Mouse (Mus musculus) liver, adult 2 months (tissue): ENCODE results near the gene Osbpl10. TPM values are rescaled to one million over a fixed set of nuclear protein-coding genes. Genes with fewer than 3 reads are reported as not detected.
A peak's percentile ranks its signal among the peaks of the same experiment; 100 is the strongest.

Experiments
- DNase-seq: peaks from one replicate; pipeline ENCODE4 v3.0.0-alpha.2; 2011; ENCODE audit warnings: low read depth, low spot score; ENCODE audit errors: extremely low read depth
- H3K27ac ChIP-seq: fragments of 200-500 bp; replicated peaks from 2 replicates; pipeline ENCODE4 v1.5.1; 2012; ENCODE audit warnings: low read depth, mild to moderate bottlenecking, control low read depth, inconsistent platforms, low read length; ENCODE audit not compliant: insufficient read depth
- H3K27me3 ChIP-seq: fragments of 200-500 bp; 2 replicates; pipeline ENCODE4 v1.6.1; 2012; ENCODE audit warnings: mild to moderate bottlenecking, moderate library complexity, low read length, inconsistent platforms; ENCODE audit not compliant: control insufficient read depth, insufficient read depth
- H3K36me3 ChIP-seq: fragments of 200-500 bp; 2 replicates; pipeline ENCODE4 v1.6.1; 2012; ENCODE audit warnings: low read length, inconsistent platforms; ENCODE audit not compliant: control insufficient read depth, insufficient read depth
- H3K4me1 ChIP-seq: fragments of 200-500 bp; 2 replicates; pipeline ENCODE4 v1.6.1; 2011; ENCODE audit warnings: low read length; ENCODE audit not compliant: control insufficient read depth, insufficient read depth
- H3K4me3 ChIP-seq: fragments of 200-500 bp; 2 replicates; pipeline ENCODE4 v1.5.1; 2011; ENCODE audit warnings: low read depth, mild to moderate bottlenecking, control low read depth, low read length, moderate library complexity; ENCODE audit not compliant: insufficient read depth
- H3K79me2 ChIP-seq: fragments of 200-500 bp; 2 replicates; pipeline ENCODE4 v1.6.1; 2012; ENCODE audit warnings: inconsistent platforms, mild to moderate bottlenecking, low read length, moderate library complexity; ENCODE audit not compliant: control insufficient read depth, insufficient read depth
- H3K9ac ChIP-seq: fragments of 200-500 bp; 2 replicates; pipeline ENCODE4 v1.6.1; 2012; ENCODE audit warnings: low read depth, mild to moderate bottlenecking, control low read depth, inconsistent platforms, low read length
- CTCF ChIP-seq: fragments of 200-500 bp; IDR thresholded peaks from 2 replicates; pipeline ENCODE4 v1.5.1; 2011; ENCODE audit warnings: low read depth, low read length, control low read depth
- POLR2A ChIP-seq: fragments of 200-500 bp; IDR thresholded peaks from 2 replicates; pipeline ENCODE4 v1.6.1; 2011; ENCODE audit warnings: low read length, control low read depth; ENCODE audit not compliant: insufficient read depth; ENCODE audit errors: extremely low read depth
- WGBS: fragments of 180-500 bp; shearing (Covaris S2); methylation state at CpG from one replicate; pipeline ENCODE4 v1.1.7; 2018; 5-methylcytosine and 5-hydroxymethylcytosine counted together
- polyA plus RNA-seq: library from polyadenylated mRNA; depleted of rRNA; stranded (reverse); fragments of >200 nt; gene quantifications from 2 replicates; pipeline ENCODE4 v1.2.3, GENCODE M21; 2012
- total RNA-seq: library from RNA; depleted of rRNA; stranded (reverse); fragments of >200 nt; gene quantifications from 2 replicates; pipeline ENCODE4 v1.2.3, GENCODE M21; 2014

Osbpl10 gene
- total and polyA plus RNA-seq, 2 experiments = 0.28 to 0.82 TPM

DNA sequence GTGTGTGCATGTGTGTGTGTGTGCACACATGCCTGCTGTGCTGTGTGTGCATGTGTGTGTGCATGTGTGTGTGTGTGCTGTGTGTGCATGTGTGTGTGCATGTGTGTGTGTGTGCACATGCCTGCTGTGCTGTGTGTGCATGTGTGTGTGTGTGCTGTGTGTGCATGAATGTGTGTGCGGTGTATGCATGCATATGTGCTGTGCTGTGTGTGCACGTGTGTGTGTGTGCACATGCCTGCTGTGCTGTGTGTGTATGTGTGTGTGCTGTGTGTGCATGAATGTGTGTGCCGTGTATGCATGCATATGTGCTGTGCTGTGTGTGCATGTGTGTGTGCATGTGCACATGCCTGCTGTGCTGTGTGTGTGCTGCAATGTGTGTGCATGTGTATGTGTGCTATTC, 9.7 kb downstream of the Osbpl10 start:
- Histone ChIP-seq H3K79me2 (no peaks in the 10 kb centered on the region), H3K4me3 (no peak overlapping the region), H3K27me3 (no peaks in the 10 kb centered on the region), H3K36me3 (no peaks in the 10 kb centered on the region), H3K4me1 (no peaks in the 10 kb centered on the region), H3K27ac (no peak overlapping the region), H3K9ac (no peak overlapping the region)
- no peak for DNase-seq
- WGBS = 97% methylated on average over 3 of the region's 3 CpGs
- TF ChIP-seq CTCF (no peak), POLR2A (no peak)

DNA sequence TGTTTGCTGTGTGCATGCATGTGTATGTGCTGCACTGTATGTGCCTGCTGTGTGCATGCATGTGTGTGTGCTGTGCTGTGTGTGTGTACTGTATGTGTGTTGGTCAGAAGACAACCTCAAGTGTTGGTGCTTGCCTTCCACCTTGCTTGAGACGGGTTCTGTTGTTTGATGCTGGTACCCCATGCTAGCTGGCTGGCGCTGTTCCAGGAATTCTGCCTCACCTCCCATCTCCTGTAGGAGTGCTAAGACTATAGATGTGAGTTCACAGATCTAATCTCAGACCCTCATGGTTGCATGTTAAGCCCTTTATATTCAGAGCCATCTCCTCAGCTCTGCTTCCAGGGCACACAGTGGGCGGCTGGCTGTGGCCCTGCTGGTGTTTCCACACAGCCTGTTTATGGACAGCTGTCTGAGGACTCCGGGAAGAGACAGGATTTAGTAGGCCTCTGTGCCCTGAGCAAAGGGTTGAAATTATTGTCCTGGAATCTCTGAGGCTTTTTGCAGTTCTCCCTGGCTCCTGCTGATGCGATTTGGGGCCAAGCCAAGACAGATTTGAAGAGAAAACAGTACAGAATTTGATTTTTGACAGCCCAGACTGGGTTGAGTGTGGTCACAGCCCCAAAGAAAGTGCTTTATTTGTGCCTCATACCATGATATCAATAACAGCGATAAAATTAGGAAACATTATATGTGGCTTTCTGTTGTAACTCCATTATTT, 10.4 kb downstream of the Osbpl10 start:
- WGBS = 85% methylated on average over 6 of the region's 6 CpGs
- H3K36me3 ChIP-seq = no peaks in the 10 kb centered on the region

DNA sequence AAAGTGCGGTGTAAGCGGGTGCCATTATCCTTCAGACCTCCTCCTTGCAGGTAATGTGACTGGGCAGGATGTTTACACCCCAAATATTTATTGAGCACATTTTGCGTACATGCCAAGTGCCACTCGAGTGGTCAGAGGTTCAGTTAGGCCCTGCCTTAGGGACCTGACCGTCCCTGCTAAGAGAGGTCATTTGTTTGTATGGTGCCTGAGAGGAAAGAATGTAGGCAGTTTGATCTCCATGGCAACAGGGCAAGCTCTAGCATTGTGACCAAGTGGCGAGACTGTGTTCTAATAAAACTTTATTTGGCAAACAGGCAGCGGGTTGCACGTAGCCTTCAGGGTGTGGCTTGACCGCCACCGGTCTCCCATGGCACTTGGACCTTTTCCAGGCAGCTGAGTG, 12.1 kb downstream of the Osbpl10 start:
- Histone ChIP-seq H3K27me3 (no peaks in the 10 kb centered on the region), H3K4me3 (no peak overlapping the region), H3K4me1 (no peaks in the 10 kb centered on the region), H3K27ac (no peak overlapping the region), H3K36me3 (no peaks in the 10 kb centered on the region), H3K79me2 (no peaks in the 10 kb centered on the region), H3K9ac (no peak overlapping the region)
- WGBS = 55% methylated on average over 10 of the region's 10 CpGs
- peak; percentile 13 for DNase-seq
- TF ChIP-seq CTCF (no peak), POLR2A (no peak)

More for the DNA sequence above, 10.4 kb downstream of the Osbpl10 start:
- TF ChIP-seq POLR2A (no peak), CTCF (no peak)
- Histone ChIP-seq H3K79me2 (no peaks in the 10 kb centered on the region), H3K4me1 (no peaks in the 10 kb centered on the region), H3K4me3 (no peak overlapping the region), H3K27ac (no peak overlapping the region), H3K9ac (no peak overlapping the region), H3K27me3 (no peaks in the 10 kb centered on the region)
- no peak for DNase-seq

DNA sequence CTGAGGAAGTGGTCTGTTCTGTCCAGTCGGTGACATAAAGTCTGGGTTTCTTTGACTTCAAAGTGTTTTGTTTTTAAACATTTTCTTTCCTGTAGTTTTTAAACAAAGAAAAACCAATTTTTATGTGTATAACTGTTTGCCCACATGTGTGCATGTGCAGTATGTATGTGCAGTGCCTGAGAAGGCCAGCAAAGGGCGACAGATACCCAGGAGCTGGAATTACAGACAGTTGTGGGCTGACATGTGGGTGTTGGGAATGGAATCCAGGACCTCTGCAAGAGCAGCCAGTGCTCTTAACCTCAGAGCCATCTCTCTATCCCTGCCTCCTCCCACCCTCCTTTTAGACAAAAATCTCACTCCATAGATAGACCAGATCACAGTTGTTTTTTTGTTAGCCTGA, 14.2 kb downstream of the Osbpl10 start:
- Histone ChIP-seq H3K9ac (no peak overlapping the region), H3K36me3 (no peaks in the 10 kb centered on the region), H3K4me1 (no peaks in the 10 kb centered on the region), H3K27ac (no peak overlapping the region), H3K79me2 (no peaks in the 10 kb centered on the region), H3K27me3 (no peaks in the 10 kb centered on the region), H3K4me3 (no peak overlapping the region)
- 99% methylated on average over 2 of the region's 2 CpGs for WGBS
- no peak for DNase-seq
- TF ChIP-seq CTCF (no peak), POLR2A (no peak)

DNA sequence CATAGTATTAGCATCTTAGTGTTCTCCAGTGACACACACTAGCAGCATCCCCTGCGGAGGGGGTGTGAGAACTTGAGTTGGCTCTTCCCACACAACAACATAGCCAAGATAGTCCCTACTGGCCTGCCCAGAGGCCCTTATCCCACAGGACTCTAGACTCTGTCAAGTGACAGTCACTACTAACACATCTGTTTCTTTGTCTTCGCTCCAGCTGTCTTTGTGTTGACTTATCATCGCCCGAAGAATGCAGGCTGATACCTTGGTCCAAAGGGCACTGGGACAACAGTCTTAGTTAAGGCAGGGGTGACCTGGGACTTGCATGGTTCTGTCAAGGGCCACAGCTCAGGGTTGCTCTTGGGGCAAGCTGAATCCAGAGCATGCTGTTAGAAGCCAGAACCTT, 16.9 kb downstream of the Osbpl10 start:
- no peak overlapping the region for H3K27ac ChIP-seq
- no peaks in the 10 kb centered on the region for H3K36me3 ChIP-seq
- TF ChIP-seq POLR2A = no peak
- H3K9ac ChIP-seq = no peak overlapping the region
- H3K79me2 ChIP-seq = no peaks in the 10 kb centered on the region
- no peaks in the 10 kb centered on the region for H3K4me1 ChIP-seq
- DNase-seq = no peak
- H3K4me3 ChIP-seq = no peak overlapping the region
- 69% methylated on average over 4 of the region's 4 CpGs for WGBS
- no peaks in the 10 kb centered on the region for H3K27me3 ChIP-seq

DNA sequence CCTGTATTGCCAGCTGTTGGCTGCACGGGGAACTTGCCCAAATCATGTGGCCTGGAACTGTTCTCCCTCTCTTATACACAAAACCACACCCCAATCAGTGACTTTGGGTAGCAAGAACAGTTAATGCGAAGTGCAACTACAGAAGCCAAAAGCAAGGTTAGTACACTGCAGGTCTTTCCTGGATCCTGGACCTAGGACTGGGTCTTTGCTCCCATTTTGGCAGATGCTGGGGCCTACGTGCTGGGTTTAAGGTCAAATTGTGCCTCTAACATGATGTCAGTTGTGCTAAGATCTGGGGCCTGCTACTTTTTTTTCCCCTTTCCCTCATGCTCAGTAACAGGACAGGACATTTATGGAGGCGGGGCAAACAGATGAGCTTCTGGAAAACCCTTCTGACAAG, 17.3 kb downstream of the Osbpl10 start:
- no peaks in the 10 kb centered on the region for H3K79me2 ChIP-seq
- DNase-seq = no peak

More for the DNA sequence above, 17.3 kb downstream of the Osbpl10 start:
- no peaks in the 10 kb centered on the region for H3K36me3 ChIP-seq
- no peak overlapping the region for H3K4me3 ChIP-seq
- 96% methylated on average over 4 of the region's 4 CpGs for WGBS
- no peak overlapping the region for H3K27ac ChIP-seq
- no peak overlapping the region for H3K9ac ChIP-seq
- H3K27me3 ChIP-seq = no peaks in the 10 kb centered on the region
- no peak for TF ChIP-seq CTCF
- no peak for TF ChIP-seq POLR2A
- no peaks in the 10 kb centered on the region for H3K4me1 ChIP-seq
